Mouse (Mus musculus) E14TG2a.4 (cell line): ENCODE data around the gene Tbc1d1.

Experiments
- CTCF ChIP-seq: conservative IDR thresholded peaks from 2 replicates; pipeline ENCODE4 v1.5.1; 2014; ENCODE audit warnings: low read length
- NANOG ChIP-seq: IDR thresholded peaks from 2 replicates; pipeline ENCODE4 v1.6.1; 2014; ENCODE audit warnings: borderline replicate concordance, low read length, mixed read lengths
- POU5F1 ChIP-seq: IDR thresholded peaks from 2 replicates; pipeline ENCODE4 v1.6.1; 2014; ENCODE audit warnings: low read length, borderline replicate concordance

DNA sequence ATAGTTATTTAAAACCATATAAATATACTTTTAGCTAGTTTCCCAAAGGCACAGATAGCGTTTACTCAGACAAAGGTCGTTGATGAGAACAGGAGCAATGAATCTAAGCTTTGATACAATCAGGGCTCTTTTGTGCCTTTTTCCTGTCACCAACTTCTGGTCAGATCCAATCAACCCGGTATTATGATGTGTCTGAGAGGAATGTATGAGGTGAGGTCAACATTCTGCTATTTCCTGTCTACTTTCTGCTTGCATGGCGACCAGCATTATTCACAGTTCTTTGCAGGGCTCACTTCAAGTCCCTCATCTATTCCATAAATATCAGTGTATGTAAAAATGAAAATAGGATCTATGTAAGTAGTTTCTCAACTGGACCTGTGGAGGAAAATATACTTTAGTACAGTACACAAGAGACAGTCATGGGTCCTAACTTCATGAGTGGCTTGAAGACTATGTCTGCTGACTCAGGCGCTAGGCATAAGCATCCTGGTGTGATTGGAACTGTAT, 18.4 kb downstream of the Tbc1d1 start:
- TF ChIP-seq CTCF (no peak), NANOG (no peak), POU5F1 (no peak)
